Mouse (Mus musculus): Measurements from ENCODE around the gene Acsl1.

DNA sequence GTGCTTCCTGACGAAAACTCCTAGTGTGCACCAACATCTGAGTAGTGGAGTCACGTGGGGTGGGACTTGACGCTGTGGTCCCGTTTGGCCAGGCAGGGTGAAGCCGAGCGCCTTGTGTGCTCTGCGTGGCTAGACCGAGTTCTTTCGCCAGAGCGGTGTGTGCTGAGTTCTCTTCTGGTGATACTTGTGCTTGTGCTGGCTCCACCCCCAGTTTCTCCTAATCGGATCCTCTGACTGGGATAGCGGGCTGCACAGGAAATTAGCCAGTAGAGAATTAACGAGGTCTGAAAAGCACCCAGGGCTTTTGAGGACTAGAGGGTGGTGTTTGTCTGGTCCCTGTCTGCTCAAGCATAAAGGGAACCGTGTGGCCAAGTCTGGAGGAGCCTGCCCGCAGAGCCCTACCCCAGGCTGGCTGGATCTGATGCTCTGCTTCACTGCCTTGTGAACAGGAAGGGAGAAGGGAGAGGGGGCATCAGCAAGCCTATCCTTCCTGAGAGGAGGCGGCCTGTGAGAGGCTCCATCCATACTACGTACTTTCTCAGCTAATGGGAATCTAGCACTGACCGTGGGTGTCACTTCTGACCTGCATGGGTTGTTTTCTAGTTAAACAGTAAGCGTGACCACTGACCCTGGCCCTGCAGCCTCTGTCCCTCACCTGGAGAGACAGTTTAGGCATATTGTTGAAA, 28.7 kb downstream of the Acsl1 start:
- no peak for TF ChIP-seq CTCF (IDR thresholded peaks at IDR 0.05; ENCODE audit: insufficient read depth, low read depth, low read length)
- TF ChIP-seq POLR2A (IDR thresholded peaks at IDR 0.05; ENCODE audit: insufficient read depth, low read depth, low read length): no peak

Data from olfactory bulb, adult 2 months (tissue).